Mouse (Mus musculus): ENCODE results near the gene Gm11011.
"Not testable (repeated sequence)": the region's sequence is repeated elsewhere in the genome, so short reads cannot be mapped to it uniquely, and the experiment has no call there.

Gm11011 gene

DNA sequence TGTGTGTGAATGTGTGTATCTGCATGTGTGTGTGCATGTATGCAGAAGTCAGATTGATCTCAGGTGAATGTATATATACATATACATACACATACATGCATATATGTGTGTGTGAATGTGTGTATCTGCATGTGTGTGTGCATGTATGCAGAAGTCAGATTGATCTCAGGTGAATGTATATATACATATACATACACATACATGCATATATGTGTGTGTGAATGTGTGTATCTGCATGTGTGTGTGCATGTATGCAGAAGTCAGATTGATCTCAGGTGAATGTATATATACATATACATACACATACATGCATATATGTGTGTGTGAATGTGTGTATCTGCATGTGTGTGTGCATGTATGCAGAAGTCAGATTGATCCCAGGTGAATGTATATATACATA, at the start of gene Gm11011:
Gm11011 (minus strand) TSS at position 101 of the 400 bp plus-strand sequence.
- DNase-seq, result not testable (repeated sequence)

DNA sequence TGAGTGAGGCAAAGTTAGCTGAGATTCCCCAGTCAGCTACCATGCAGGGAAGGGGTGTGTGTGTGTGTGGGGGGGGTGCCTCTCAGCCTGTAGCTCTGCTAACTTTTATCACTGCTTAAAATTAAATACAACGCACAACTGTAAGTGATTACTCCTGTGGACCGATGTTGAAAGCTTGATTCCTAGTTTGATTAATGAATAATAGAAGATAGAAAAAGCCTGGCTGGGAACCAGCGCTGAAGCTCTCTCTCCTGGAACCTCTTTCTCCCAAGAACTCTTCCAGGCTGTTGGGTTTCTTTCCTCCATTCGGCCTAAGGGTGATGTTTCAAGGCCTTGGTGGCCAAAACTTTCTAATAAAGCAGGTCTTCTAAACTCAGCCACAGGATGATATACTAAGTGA, 48.9 kb upstream of the Gm11011 start:
- no peak for DNase-seq

DNA sequence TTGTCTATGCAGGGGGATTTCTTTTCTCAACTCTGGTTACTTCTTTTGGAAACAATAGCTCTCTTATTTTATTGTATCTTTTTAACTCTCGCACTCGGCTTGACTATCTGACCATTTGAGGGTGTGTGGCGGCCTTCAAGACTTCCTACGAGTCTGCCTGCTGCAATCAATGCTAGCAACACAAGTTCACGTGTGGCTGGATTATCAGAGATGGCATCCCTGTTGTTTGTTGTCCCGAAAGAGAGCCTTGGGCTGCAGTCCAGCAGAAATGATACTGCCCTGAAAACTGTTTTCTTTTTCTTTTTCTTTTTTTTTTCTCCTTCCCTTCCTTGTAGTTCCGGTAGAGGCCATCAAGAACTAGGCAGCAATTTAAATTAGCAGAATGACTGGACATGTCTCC, 47.9 kb upstream of the Gm11011 start:
- no peak for DNase-seq

DNA sequence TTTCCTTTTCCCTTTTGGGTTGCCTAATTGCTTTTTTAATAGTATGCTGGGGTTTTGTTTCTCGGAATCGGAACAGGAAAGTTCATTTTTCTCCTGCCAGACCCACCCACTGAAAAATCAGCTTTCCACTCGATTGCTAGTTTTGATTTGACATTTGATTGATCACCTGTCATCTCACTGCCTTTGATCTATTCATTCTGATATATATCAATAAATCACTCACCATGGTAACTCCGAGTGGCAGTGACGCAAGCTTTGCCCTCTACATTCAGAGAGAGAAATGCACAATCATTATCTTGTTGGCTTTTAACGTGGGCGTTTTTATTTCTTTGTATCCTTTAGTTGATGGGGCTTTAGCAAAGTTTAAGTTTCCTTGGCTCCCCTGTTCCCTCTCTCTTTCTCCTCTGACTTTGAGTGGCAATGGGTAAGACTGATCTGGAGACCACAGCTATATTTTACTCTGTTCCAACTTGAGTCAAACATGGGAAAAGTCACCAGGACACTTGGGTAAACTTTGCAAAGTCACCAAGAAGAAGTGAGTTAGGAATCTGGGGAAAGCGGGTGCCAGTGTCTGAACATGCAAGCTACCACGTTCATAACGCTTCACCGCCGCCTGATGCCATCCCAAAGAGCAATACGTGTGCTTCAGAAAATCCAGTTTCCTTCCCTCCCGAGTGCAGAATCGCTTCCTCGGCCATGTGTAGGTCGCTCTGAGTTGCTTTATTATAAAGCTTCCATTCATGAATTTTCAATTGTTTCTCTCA, 47.3 kb upstream of the Gm11011 start:
- no peak for DNase-seq

DNA sequence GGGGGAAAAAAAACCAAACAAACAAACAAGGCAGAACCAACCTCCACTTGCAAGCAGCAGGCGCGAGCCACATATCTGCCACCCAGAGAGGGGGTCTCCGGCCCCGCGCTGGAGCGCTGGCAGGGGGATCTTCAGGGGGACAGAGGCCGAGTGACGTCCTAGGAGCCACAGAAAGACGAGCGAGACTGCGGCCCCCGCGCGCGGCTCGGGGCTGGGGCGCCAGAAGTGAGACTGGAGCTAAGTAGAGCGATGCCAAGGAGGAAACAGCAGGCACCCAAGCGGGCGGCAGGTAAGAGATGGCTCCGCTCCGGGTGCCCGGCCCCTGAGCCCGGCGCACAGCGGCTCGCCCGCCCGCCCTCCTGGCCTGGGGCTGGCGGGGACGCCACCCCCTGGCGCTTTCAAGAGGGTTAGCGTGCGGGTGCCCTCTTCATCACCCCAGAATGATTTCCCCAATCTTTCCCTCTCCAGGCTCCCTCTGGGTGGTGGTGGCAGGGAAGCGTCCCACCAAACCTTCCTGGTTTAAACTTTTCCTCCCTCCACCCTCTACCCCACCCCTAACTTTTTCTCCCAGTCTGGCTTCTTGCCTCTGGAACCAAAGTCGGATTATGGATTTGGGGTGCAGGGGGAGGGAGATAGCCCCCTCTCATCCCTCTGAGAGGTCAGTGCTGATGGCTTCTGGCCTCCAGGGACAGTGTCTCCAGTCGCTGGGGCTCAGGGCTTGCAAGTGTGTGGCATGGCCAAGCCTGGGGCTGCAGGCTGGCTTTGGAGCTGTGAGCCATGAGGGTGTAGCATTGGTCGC, 46.1 kb upstream of the Gm11011 start:
- DNase-seq, result peak; percentile 46

DNA sequence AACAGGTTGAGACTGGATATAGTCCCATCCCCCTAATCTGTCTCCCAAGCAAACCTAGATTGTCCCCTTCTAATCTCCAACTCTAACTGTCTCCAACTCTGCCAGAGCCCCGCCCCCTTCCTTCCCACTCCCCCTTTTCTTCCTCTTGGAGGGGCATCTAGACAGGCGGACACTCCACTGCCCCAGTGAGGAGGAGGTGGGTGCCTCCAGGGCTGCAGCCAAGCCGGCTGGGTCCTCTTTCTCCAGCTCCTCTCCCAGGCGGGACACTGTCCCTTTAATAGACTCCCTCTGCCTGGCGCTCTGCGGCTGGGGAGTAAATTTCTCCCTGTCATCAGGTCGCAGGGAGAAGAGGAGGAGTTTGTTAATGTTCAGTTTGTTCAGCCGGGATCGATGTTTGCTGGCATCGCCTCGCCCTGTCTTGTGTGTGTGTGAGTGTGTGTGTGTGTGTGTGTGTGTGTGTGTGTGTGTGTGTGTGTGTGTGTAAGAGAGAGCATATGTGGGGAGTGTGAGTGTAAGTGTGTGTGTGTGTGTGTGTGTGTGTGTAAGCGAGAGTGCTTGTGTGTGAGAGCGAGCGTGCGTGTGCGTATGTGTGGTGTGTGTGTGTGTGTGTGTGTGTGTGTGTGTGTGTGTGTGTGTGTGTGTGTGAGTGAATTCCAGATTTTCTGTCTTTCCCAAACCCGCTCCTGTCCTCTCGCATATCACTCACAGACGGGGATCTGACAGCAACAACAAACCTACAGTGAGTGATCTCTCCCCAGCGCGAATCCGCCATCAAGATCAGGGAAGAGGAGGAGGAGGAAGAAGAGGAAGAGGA, 45.0 kb upstream of the Gm11011 start, which contains the start of gene Tshz2:
Tshz2 (plus strand) TSS at position 676 of the 814 bp plus-strand sequence.
- no peak for DNase-seq

DNA sequence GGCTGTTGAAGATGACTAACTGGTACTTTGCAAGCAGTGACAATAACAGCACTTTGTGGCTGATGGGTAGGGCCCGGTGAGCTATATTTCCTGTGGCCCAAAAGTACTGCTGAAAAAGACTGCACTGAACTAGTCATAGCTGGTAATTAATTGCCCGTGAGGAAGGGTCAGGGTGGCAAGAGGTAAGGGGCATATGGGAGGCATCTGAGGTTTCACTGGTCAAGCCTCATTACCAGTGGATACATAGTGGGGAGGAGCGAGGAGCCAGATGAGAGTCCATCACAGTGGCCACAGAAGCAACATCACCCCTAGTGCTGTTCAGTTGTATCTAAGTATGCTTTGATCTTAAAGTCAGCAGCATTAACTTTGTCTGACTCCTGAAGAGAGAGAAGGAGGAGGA, 42.5 kb upstream of the Gm11011 start:
- no peak for DNase-seq

DNA sequence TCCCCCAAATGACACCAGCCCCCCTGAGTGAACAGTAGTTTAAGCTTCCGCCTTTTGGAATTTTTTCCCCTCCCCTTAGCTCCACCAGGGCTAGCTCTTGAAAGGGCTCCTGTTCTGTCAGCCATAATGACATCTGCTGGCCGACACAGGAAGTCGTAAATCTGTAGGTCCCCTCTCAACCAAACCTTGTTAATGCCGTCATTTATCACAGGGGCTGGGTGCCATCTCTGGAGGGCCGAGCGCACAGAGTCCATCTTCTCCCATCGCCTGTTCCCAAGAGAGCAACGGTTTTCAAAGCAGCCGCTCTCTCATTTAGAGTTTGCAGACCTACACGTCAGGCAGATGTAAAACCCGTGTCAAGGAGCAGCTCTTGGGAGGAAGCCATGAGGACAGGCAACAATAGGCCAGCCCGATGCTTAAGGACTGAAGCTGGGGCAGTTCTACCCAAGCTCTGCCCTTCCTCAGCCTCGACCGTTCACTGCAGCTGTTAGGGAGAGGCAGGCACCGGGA, 33.7 kb upstream of the Gm11011 start:
- peak; percentile 12 for DNase-seq

DNA sequence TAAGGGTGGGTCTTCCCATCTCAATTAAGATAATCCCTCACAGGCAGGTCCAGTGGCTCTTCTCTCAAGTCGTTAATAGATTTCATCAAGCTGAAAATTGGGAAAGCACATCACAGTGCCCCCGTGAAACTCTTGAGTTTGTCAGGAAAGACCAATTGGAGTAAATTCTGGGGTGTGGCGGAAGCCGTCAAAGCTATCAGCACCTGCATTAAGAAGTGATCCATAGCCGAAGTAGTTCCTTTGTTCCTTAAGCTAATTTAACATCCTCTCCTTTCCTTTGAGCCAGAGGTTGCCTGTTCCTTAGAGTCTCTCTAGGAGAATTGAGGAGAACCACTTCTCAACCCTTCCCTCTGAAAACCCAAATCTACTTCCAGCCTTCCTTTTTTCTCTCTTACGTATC, 28.5 kb upstream of the Gm11011 start:
- DNase-seq, result no peak

DNA sequence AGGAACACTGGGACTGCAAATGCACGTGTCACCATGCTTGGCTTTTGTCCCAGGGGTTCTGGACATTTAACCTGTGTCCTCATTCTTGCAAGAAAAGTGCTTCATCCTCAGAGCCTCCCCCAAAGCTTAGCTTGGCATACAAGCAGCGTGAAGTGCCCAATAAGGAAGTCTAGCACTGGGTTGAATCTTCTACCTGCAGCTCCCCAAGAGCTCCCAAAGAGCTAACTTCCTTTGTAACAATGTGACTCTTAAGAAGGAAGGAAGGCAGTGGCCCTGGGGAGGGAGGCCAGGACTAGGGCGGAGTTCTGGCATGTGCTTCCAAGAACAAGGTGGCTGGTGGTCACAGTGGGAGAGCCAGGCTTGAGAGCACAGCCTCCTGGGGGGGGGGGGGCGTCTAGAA, 27.1 kb upstream of the Gm11011 start:
- no peak for DNase-seq

DNA sequence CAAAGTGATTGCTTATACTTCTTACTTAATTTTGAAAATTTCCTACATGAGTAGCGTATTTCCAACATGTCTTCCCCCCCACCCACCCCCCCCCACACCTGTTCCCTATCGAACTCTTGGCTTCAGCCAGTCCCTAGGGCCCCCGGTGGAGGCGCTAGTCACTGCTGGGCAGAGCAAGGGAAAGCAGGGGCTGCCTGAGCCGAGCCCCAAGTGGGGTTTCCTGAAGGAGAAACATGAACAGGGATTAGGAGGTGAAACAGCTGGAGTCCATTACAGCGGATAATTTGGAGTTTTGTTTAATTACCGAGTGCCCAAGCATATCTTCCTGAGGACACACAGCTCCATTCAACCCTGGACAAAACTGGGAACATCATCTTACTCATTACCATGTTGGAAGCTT, 24.0 kb upstream of the Gm11011 start:
- no peak for DNase-seq

DNA sequence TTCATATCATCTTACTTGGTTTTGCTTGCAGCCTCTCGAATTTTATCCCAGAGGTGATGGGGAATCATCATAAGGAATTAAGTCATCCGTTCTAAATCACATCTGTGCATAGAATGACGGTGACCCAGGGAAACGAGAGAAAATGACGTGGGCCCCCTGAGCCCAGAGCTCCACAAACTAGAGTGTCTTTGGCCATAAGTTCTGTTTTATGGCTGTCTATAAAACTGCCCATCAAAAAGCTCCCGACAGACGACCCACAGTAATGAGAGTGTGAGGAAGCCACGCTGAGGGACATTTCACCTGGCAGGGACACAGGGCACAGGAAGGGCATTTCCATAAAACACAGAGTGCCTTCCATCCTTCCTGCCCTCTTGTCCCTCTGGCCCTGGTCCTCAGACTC, 23.3 kb upstream of the Gm11011 start:
- no peak for DNase-seq

DNA sequence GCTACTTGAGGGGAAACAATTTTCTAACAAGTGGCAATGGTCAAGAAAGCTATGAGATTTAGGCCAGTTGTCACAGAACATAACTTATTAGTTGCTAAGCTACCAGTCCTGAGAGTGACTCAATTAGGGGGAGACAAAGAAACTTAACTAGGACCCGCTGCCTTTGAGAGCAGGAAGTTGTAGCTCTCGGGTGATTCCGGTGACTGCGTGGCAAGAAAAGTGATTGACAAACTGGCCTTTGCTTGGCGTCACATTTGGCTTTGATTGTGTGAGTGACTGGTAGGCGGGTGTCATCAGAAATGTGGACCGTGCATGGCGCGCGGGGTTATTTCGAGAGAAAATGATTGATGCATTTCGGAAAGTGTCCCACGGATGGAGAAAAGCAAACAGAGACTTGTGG, 22.4 kb upstream of the Gm11011 start:
- no peak for DNase-seq

DNA sequence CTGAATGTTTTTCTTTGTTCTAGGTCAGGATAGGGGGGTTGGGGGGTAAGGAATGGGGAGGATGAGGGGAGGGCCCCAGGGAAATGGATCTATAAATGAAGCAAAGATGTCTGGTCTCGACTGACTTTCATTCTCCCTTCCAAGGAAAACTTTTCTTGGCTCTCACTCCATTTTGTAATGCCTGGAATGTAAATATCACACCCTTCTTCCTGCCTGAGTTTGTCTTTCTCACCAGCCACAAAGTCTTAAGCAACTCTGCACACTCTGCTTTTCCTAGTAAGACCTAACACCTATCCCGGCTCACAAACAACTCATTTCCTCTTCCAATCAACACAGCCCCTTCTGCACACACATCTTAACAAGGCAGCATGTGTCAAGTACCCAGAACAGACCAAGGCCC, 20.2 kb upstream of the Gm11011 start:
- no peak for DNase-seq

DNA sequence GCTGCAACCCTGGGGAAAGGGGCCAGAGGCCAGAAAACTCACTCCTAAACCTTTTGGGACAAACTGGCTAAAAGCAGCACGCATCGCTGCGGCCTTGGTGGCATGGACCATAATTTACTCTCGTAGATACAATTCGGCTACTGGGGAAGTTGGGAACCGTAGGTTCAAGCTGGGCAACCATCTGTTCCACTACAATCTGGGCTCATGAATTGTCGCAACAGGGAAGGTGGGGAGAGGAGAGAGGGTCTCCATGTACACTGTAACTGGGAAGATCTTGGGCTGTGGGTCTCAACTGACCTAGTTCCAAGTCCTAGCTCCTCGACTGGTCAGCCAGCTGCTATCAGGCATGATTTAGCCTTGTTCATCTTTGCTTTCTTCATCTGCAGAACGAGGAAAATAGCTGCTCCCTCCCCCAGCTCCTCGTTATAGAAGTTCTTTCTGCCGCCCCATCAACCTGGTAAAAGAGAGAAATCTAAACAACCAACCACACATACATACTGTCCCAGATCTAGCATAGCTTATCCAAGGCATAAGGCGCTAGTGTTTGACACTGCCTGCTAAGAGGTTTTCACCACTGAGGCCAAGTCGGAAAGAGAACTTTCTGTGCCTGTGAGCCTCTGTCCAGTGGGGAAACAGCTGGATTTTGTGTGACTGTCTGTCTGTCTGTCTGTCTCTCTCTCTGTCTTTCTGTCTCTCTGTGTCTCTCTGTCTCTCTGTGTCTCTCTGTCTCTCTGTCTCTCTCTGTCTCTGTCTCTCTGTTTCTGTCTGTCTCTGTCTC, 19.5 kb upstream of the Gm11011 start:
- DNase-seq, result no peak

DNA sequence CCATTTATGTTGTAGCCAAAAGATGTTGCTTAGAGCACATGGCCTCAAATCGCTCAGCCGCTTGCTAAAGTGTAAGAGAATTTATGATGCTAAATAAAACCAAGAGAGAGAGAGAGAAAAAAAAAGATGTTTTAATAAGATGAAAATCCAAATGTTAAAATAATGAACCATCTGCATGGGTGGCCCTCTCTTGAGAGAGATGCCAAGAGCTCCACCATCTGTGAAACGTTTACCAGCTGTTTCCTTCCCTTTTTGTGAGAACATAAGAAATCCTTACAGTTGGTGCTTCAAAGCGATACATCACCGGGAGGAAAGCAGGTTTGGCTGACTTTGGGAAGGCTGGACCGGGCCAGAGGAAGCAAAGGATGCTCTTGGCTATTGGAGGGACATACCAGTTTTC, 12.6 kb upstream of the Gm11011 start:
- DNase-seq, result no peak

DNA sequence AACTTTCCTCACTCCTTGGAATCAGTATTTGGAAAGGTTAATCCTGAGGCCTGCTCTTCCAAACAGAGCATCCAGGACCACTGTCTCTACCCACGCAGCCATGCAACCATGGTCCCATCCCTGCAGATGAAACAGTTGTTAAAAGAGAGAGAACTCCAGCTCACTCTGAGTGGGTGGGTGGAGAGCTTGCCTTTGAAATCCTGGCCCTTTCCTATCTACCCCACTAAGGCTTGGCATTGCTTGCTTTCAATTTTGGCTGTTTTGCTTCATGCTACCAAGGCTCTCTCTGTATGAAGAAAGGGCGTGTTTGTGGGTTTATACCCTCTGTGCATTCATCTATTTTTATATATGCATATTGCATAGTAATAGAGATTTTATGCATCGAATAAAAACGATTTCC, 12.0 kb upstream of the Gm11011 start:
- DNase-seq, result no peak

DNA sequence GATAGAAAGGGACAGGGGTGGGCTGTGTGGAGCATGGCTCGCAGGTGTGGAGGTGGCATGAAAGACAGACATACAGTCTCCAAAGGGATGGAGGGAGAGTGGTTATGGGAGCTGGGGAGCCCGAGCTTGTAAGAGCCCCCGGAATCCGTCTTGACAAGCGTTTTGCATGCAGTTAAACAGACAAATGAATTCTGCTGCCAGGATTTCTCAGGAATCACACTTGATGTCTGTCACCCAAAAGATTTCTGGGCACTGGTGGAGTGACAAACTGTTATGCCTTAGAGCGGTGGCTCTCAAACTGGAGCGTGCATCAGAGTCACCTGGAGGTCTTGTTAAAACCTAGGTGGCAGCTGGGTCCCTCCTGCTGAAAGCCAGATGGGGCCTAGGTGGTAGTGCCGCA, 10.4 kb upstream of the Gm11011 start:
- DNase-seq, result no peak

DNA sequence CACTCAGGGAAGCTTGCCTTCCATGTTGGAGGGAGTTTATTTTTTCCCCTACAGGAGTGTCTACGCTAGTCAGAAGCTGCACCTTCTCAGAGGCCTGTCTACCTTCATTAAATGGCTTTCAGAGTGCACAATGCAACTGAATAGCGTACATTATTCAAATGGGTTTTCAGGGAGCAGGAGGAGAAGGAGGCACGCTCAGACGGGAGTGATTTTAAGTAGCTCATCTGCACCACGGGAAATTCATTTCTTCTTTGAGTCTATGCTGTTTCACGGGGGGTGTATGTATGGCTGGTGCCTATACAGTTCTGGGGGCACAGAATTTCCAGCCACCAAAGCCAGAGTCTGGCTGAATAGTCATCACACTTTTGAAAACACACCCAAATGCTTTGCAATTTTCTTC, 9.8 kb upstream of the Gm11011 start:
- DNase-seq, result no peak

DNA sequence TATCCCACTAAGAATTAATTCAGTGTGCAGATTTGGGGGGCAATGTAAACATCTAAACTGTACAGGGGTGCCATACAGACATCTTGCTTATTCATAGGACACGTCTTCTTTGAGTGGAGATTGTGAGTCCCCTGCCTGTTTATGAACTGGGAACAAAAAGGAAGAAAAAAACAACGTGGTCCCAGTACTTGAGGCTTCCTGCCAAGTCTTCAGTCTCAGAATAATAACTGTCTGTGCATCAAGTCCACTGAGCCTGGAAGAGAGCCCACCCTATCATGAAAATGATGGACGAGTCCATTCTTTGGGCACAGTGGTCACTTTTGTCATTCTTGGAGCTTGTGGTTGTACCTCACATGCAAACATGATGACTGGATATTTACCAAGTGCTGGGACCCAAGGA, 6.2 kb upstream of the Gm11011 start:
- no peak for DNase-seq

DNA sequence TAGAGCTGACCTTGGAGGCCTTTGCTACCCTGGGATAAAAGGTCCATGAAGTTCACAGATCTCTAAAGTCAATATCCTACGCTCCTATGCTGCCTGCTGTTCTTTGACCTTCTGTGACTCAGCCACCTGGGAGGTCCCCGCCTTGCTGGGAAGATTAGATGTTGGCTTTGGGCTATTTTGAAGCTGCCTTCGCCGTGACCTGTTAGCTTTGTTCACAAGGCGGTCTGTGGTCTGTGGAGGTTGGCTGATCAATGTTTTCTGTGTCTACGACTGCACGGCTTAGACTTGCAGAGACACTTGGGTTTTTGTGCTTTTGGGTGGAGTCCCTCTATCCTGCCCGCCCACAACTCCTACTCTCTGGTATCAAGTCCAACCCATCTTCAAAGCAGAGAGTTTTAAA, 2.9 kb upstream of the Gm11011 start:
- DNase-seq, result no peak

DNA sequence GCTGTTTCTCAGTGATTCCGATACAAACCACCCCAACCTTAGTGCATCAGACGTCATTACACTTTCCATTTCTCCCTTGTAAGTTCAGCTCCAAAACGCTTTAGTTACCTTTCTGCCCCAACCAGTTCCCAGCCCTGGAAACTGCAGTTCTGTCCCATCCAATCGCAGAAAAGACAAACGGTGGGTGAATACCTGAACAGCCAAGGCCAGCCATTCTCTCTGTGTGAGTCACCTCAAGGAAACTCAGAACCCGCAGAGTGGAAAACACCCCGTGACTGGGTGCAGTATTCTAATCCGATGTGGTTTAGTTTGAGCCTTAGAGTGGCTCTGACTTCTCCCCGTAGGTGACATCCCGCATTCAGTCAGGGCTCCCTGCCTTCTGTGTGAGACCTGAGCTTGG, 2.2 kb upstream of the Gm11011 start:
- DNase-seq, result no peak

DNA sequence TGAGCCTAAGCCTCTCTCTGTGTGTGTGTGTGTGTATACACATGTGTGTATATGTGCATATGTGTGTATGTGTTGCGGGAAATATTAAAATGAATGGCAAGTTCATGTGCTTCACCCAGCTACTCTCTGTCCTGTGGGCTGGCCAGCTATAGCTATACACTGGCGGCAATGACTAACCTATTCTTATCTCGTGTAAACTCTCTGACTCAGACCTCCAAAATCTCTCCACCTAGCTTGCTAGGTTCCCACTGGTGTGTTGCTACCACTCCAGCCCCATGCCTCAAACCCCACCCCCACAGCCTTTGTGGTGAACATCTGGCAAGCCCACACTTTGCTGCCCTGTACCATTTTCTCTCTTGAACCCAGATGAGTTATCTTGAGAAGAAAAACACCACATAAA, 857 bp downstream of the Gm11011 start:
- DNase-seq, result no peak

Data from thymus, postnatal 14 days (tissue).